Mouse (Mus musculus): Measurements from ENCODE around the gene 1700003F12Rik.

DNA sequence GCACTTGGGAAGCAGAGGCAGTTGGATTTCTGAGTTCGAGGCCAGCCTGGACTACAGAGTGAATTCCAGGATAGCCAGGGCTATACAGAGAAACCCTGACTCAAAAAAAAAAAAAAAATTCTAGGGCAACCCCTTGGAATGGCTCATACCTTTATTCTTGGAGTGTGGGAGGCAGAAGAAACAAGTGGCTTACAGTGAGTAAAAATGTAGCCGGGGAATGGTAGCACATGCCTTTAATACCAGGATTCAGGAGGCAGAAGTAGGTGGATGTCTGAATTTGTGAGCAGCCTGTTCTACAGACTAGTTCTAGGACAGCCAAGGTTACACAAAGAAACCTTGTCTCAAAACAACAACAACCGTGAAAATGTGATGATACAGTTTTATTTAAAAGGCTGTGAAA lies 46.1 kb upstream of the 1700003F12Rik start:
- TF ChIP-seq GATA1 (IDR thresholded peaks at IDR 0.05; ENCODE audit: low read length) (no peak), TAL1 (IDR thresholded peaks at IDR 0.05; ENCODE audit: low read length) (no peak)

Data from erythroblast, embryonic 14.5 days (primary cell).